Mouse (Mus musculus) cerebellum, adult 18-20 months (tissue): ENCODE results near the gene Slc23a2.

Experiments
- DNase-seq, 2 experiments: peaks; one replicate each; pipeline ENCODE4 v3.0.0; 2021

Gene Slc23a2

DNA sequence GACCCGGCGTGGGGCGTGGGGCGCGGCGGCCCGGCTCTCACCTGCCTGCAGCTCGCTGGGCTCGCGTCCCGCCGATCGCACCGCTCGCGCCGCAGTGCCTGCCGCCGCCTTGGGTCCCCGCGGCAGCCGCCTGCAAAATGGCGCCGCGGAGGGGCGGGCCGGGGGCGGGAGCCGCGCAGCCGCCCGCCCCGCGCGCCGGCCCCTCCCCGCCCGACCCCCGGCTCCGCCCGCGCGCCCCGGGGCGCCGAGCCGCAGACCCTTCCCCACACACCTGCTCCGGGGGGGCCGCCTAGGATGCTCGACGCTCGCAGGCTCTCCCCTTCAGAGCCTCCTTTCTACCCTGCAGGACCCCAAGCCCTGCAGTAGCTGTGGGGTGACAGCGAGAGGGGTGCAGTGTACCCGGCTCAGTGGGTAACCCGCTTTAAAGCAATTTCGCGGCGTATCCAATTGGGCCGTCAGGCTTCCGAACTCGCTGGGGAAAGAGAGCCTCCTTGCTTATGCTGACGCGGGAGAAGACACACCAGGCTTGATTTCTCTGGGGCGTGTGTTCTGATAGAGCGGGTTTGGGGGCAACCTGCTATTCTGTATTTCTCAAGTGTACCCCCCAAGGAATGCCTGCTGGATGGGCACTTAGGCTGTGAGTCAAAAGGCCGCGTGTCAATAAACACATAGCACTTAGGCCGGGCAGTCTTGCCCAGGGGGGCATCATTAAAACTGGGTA is at the start of gene Slc23a2:
Gene Slc23a2, minus strand, starts transcription at position 138 of the 721 bp plus-strand sequence.
- DNase-seq = peak; percentile 48 to 76

DNA sequence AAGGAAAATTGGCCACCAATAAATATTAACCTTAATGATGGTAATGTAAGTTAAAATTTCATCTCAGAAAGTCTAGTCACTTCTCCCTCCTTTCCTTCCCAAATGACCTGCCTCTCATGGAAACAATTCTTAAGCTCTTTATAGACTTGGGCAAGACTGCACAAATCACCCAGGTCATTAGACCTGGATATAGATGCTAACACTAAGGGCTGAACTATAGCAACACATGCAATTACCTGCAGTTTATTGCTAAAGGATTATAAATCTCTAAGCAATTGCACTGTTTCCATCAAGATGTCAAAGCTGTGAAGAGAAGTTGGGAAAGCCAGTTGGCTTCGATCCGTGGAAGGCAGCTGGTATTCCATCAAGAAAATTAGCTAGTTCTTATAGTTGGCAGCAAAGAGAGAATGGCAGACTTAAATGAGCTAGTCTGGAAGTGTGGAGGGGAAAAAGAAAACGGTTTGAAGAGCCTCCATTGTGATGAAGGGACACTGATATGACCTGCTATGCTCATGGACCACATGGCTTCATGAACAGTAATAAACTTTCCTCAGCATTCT is 45.8 kb upstream of the Slc23a2 start:
- no peak for DNase-seq

DNA sequence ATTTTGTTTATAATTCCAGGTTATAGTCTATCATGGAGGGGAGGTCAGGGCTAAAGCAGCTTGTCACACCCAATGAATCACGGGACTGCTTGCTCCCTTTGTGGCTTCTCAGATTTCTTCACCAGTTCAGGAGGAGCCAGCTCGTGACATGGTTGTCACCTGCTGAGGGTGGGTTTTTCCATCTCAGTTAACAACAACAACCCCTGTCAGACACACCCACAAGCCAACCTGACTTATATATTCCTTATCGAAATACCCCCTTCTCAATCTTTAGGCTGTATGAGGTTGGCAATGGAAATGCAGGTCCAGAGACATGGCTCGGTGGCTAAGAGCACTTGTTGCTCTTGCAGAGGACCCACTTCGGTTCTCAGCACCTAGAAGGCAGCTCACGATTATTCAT is 39.0 kb upstream of the Slc23a2 start:
- no peak for DNase-seq

DNA sequence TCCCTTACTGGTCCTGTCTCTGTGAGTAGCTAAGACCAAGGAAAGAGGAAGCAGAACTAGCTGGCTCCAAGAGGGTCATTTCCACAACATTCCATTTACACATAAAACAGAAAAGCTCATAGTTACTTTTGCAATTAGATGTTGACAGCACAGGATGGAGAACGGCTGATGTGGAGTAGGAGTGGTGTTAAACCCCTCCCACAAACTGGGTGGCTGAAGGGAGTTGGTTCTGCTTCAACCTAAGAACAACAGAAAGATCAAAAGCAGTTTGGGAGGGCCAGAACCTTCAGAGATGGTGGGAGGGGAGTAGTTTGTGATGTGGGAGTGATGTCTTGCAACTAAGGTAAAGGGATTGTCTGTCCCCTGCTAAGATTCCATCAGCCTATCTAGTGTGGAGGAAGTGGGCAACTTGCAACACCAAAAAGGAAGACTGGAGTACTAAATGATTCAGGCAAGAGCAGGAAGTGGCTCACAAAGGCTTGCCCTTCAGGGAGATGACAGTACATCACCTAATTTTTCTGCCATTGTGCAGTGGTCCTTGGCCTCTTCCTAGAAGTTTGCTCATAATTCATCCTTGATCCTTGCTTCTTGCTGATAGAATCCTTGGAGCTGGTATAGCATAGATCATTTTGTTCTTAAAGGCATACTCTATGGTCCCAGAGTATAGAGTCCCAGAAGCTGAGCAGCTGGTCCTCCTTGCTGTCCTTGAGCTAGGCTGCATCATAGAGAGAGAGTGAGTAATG is 35.7 kb upstream of the Slc23a2 start:
- no peak for DNase-seq

DNA sequence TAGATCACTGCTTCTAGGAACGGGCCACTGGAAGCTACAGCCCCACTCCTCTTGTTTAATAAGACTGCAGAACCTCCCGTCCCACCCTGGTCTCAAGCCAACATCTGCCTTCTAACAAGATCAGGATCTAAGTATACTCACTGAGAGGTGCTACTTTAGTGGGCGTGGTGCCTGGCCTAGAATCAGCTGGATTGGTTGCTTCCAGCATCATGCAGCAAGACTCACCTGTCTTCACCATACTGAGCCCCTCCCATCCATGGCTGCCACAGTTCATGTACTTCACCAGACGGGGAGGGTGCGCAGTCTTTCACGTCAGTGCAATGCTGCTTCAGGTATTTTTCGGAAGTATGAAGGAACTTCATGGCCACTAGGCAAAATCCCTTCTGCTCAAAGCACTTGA is 34.5 kb upstream of the Slc23a2 start:
- no peak for DNase-seq

DNA sequence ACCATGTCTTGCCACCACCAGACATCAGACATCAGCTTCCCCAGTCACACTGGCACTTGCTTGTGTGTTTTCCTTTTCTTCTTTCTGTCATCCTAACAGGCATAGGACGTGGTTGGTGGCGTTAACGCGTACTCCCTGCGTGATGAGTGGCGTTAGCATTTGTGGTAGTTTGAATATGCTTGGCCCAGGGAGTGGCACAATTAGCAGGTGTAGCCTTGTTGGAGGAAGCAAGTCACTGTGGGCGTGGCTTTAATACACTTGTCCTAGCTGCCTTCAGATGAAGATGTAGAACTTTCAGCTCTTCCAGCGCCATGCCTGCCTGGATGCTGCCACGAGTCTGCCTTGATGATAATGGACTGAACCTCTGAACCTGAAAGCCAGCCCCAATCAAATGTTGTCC is 32.5 kb upstream of the Slc23a2 start:
- no peak for DNase-seq

DNA sequence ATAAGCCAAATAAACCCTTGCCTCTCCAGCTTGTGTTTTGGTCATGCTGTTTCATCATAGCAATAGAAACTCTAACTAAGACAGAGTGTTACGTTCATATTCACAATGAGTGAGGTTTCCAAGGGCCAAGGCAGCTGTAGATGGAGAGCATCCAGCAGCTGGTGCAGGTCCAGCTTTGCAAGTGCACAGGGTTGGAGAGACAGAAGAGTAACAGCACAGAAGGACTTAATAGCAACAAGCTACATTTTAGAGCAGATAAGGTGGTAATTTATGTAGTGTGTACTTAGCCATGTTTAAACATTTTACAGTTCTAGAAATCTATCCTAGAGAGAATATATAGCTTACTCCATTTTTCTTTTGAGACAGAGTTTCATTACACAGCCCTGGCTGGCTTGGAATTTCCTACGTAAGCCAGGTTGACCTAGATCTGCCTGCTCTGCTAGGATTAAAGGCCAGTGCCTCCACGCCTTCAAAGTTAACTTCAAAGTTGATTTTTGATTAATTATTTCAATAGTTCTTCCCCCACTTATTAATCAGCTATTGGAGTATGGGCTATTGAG is 31.5 kb upstream of the Slc23a2 start:
- DNase-seq = no peak

DNA sequence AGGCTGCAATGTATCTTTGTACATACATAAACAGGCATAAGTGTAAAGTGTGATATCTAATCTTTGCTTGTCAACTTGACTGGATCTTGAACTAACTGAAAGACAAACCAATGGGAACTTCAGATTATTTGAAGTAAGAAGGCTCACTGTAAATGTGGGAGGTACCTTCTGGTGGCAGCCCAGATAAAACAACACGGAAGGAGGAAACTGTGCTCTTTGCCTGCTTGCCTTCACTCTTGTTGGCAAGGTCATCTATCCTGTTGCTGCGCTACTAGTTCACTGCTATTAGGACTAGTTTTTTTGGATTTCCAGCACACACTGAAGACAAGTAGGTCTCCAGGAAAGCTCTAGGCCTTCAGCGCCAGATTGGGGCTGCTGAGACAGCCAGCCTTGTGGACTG is 29.1 kb upstream of the Slc23a2 start:
- no peak for DNase-seq

DNA sequence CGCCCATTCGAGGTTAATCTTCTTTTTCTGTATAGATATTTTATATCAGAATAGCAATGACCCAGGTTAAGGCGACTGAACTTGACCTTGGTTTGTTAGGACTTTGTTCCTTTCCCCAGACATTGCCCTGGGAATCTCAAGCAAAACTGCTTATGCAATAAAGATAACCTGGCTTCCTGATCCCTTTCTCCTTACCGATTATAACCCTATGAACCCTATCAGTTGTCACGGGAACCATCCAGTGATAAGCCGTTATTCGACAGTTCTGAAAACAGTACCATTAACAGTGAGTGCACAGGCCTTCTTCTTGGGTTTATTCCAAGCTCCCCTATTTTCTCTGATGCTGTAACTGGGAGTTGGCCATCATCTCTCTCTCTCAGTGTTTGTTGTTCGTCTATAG is 27.0 kb upstream of the Slc23a2 start:
- no peak for DNase-seq

DNA sequence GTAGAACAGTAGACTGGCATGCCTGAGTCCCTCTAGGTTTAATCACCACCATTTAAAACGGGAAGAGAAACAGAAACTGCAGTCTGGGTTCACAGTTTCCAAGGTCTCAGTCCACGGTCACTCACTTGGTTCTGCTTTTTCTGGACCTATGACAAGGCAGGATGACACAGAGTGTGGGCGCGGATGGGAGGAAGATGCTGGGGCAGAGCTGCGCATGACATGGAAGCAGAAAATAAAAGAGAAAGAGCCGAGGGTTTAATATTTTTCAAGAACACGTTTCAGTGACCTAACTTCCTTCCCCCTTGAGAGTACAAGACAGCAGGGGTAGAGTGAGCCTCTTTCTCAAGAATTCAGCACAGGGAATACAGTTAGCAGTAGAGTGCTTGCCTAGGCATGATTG is 24.2 kb upstream of the Slc23a2 start:
- DNase-seq = no peak

DNA sequence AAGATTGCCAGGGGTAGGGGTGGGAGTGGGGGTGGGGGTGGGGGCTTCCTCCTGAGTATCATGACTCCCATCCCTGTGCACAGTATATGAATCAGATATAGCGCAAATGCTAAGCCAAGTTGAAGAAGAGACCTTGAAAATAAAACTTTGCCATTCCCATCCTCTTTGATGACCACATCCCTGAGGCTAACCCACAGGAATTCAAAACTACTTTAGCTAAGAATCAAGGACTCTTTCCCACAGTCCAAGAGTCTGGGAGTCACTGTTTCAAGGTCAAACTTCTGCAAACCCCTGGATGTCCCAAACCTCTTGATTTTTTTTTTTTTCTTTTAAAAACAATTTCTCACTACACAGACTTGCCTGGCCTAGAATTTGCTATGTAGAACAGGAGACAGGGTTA is 18.7 kb upstream of the Slc23a2 start:
- DNase-seq = no peak

DNA sequence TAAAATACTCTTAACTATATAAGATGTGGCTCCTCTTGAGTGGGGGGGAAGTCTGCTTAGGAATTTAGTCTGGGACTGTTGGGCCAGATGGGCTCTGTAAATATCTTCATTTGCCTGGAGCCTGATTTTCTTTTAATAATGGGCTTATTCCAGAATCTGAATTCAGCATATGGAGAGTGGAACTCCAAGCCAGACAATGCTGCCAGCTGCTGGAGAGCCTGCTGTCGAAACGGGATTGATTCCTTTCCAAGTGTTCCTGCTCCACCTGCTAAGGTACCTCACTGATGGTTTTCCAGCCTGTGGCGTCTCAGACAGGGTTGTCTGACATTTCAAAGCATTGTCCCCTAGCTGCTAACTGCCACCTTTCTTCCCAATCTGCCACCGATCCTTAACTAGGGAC is 12.6 kb upstream of the Slc23a2 start:
- peak in 1 of 2 experiments; percentile 51 for DNase-seq

DNA sequence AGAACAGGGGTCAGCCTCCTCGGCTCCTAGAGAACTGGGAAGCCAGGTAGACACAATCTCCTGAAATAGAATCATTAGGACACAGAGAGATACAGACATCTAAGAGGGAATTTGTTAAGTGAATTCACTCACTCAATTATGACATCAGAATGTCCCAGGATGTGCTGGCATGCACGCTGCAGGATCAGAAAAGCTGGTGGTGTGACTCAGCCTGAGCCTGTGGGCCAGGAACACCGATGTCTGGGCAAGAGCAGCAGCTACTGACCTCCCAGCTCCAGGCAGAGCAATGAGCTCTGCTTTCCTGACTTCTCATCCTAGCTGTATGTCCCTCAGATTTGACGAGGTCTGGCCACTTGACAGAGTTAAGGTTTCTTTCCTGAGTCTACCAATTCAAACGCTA is 7.8 kb upstream of the Slc23a2 start:
- DNase-seq = no peak

DNA sequence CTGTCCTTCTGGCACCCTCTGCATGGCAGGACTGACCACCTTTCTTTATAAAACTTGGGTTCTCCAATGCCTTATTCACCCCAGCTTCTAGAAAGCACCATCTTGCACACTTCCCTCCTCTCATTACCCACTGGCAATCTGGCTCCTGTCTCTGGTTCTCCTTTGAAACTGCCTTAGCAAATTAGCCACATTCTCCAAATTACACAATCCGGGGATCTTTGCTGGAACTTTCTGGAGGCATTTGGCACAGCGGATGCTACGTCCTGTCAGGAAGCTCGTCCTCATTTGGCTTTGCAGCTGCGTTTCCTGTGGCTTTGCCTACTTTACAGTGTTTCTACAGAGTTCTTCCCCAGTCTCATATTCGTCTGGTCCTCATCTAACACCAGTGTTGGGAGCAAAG is 6.7 kb upstream of the Slc23a2 start:
- no peak for DNase-seq

DNA sequence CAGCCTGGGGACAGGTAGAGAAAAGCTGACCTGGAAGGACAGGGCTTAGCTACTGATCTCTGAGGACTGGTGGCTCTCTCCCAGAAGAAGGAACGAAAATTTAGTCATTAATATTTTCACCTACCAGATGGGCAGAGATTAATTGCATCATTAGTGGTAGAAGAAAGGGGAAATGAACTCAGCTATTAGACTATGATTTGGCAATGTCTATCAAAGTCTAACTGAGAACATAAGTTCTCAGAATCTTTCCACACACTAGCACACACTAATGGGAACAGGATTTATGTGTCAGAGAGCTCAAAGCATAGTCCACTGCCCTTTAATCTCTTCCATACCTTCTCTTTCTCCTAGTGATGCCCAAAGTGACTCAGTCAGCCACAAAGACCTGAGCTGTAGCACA is 6.0 kb upstream of the Slc23a2 start:
- no peak for DNase-seq

DNA sequence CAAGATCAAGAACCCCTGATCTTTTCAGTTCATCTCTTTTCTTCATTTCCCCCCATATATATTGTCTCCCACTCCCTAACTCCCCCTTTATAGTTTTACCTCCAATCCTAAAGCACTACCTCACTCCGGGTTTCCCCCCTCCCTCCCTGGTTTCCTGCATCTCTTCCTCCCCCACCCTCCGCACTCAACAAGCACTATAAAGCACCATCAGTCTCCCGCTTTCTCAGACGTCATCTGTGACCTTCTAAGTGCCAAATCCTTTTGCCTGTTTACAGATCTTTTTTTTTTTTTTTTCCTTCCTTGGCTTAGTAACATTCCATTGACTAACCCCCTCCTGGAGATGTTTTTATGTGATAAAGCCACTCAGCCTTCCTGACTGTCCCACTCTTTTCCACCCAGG is 1.6 kb upstream of the Slc23a2 start:
- DNase-seq = no peak

DNA sequence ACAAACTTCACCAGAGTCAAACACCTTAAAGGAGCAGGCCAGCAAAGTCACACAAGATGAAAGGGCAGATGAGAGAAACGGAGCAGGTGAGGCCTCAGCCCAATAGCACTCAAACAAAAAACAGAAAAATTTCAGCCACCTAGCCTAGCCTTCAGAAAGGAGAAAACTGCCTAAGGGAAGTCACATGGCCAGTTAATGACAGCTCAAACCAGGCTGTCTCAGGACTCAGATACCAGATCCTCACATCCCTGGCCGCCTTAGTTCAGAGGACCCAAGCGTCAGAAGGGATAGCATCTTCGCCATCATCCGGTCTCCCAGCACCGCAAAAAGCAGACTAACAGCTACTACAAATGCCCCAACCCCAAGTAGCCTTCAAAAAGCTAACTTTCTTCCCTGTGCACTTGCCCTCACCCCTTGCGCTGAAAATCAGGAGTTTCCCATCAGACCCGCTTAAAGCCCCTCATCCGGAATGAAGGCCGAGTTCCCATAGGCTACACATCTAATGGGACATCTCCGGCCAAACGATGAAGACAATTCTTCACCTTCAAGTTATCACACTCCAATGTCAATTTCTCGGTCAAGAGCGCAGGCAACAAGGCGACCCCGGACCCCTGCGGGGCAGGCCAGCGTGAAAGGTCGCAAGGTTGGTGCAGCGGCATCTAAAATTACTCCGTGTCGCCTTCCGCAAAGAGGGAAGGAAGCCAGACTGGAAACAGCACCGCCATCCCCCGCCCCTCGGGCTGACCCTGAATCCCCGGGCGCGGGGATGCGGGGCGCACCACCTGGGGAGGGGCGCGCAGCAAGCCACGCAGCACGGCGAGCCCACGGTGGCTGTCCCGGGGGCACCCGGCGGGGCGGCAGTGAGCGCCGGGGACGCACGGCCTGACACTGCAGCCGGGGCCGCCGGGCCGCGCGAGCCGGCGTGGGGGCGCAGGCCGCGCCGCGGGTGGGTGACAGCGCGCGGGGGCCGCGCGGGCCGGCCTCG is 673 bp downstream of the Slc23a2 start:
- peak; percentile 28 to 55 for DNase-seq

DNA sequence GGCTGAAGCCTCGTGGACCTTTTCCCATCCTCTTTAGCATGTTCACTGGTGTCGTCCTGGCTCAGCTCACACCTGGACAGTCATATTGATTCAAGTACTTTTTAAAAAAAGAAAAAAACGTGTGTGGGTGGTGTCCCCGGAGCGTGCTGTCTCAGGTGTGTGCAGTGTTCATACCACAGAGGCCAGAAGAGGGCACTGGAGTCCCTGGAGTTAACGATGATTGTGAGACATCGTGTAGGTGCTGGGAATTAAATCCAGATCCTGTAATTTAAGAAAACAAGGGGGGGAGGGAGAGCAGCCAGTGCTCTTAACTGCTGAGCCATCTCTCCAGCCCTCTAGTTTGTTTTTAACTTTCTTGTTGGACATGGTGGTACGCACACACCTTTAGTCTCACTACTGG is 2.3 kb downstream of the Slc23a2 start:
- DNase-seq = no peak

DNA sequence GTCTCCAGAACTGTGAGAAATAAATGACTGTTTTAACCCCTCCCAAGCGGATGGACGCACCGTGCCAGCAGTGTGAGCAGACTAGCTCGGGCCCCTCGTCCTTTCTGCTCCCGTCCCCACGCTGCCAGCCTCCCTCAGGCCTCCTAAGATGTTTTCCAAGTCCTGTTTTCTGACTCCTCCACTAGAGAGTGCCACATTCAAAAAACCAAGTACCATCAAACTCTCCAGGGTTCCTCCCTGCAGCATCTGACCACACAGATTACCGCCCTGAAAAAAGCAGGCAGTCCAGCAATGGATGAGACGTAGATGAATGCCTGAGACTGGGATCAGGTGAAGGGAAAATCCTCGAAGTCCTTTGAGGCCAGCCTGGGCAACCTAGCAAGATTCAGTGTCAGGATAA is 4.4 kb downstream of the Slc23a2 start:
- DNase-seq = no peak

DNA sequence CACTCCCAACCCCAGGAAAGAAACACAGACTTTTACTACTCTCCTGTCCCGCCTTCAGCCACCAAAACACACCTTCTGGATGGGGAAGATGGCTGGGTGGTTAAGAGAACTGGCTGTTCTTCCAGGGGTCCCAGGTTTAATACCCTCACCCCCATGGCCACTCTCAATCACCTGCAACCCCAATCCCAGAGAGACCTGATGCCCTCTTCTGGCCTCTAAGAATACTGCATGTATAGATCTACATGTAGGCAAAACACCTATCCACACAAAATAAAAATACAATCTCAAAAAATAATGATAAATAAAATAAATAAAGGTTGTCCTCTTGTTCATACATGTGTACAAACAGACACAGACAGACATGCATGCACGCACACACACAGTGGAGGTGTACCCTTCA is 5.8 kb downstream of the Slc23a2 start:
- no peak for DNase-seq

DNA sequence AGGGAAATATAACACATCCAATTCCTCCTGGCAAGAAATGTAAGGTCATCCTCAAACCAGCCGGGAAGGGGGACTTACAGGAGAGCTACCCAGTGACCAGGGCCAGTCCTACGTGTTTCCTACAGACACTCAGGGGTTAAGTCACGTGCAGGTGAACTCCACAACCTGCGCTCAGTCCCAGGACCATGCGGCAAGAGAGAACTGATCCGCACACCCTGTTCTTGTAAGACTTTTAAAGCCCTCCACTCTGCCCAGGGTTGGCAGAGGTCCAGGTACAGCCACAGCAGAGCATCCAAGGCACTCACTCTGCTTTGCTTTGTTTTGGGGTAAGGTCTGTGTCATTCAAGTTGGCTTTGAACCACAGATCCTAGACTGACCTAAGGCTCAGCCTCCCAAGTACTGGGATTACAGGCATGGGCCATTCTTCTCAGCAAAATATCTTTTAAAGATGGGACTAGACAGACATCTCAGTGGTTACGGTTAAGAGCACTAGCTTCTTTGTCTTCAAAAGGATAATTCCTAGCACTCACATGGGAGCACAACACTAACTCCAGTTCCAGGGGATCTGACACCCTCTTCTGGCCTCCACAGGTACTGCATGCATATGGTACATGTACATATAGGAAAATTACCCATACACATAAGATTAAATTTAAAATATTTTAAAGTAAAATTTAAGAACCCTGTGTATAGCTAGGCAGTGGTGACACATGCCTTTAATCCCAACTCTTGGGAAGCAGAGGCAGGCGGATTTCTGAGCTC is 8.9 kb downstream of the Slc23a2 start:
- DNase-seq = peak; percentile 48

DNA sequence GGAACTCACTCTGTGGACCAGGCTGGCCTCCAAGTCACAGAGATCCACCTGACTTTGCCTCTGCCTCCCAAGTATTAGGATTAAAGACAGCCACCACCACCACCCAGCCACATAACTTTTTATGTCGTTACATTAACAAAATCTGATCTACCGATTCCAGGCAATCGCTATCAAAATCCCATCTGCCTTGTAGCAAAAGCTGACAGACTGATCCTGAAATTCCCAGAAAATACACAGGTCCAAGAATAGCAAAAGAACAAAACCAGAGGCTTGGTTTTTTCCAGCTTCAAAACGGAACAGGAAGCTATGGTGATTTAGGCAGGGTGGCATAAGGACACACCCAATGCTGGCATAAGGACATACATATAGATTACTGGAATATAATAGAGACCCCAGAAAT is 10.2 kb downstream of the Slc23a2 start:
- no peak for DNase-seq
